Mouse (Mus musculus): ENCODE measurements around the gene Entpd2. TPM values are rescaled to one million over a fixed set of nuclear protein-coding genes. Genes with fewer than 3 reads are reported as not detected.

The Entpd2 gene
- 0.21 TPM in 1 of 2 replicates, not detected in the other for polyA plus RNA-seq (2014; fragmentation: Nextera tagmentation; extraction: Ambion mirVana)

- Histone ChIP-seq H3K9me3 (ENCODE audit: control insufficient read depth, low read length) (no peaks in the 10 kb centered on the region), H3K4me3 (ENCODE audit: low read depth, low read length) (peak within 1 kb of the TSS; percentile 34), H3K4me2 (replicated peaks; ENCODE audit: low read depth, low read length) (peak within 1 kb of the TSS; percentile 71), H3K27ac (ENCODE audit: low read depth, low read length) (no peak within 1 kb of the TSS), H3K27me3 (ENCODE audit: control insufficient read depth, insufficient read depth, low read length) (peaks cover 57% of the 10 kb centered on the region), H3K9ac (ENCODE audit: low read depth, low read length) (peak within 1 kb of the TSS; percentile 44; the same call in 1 of the 2 replicates), H3K4me1 (replicated peaks; ENCODE audit: control insufficient read depth, insufficient read depth, low read length) (peaks cover 5% of the 10 kb centered on the region; the same call in 1 of the 2 replicates), H3K36me3 (ENCODE audit: control insufficient read depth, insufficient read depth, low read length) (no peaks in the 10 kb centered on the region)
- no peak for ATAC-seq (ENCODE audit: low FRiP score)
- WGBS: 2% methylated on average over 54 of the region's 57 CpGs
- DNase-seq (ENCODE audit: low spot score): peak; percentile 48
Measured at GRCm38 (mm10) chr2:25395721-25396596, at the start of gene Entpd2. TSS of gene Entpd2 (plus strand) at chr2:25395874.

- H3K27me3 ChIP-seq (ENCODE audit: control insufficient read depth, insufficient read depth, low read length): no peaks in the 10 kb centered on the region
- H3K4me1 ChIP-seq (replicated peaks; ENCODE audit: control insufficient read depth, insufficient read depth, low read length): no peaks in the 10 kb centered on the region
- no peak overlapping the region for H3K4me3 ChIP-seq (ENCODE audit: low read depth, low read length)
- no peak overlapping the region for H3K9ac ChIP-seq (ENCODE audit: low read depth, low read length)
- H3K4me2 ChIP-seq (replicated peaks; ENCODE audit: low read depth, low read length): no peak overlapping the region
- 95% methylated on average over 7 of the region's 7 CpGs for WGBS
- ATAC-seq (ENCODE audit: low FRiP score): no peak
- DNase-seq (ENCODE audit: low spot score): no peak
- H3K27ac ChIP-seq (ENCODE audit: low read depth, low read length): no peak overlapping the region
- H3K36me3 ChIP-seq (ENCODE audit: control insufficient read depth, insufficient read depth, low read length): peaks cover 22% of the 10 kb centered on the region
- H3K9me3 ChIP-seq (ENCODE audit: control insufficient read depth, low read length): no peaks in the 10 kb centered on the region
Measured at GRCm38 (mm10) chr2:25348162-25348561, 47.5 kb upstream of the Entpd2 start.

GRCm38 (mm10) chr2:25349499-25349898, 46.2 kb upstream of the Entpd2 start:
- H3K36me3 ChIP-seq (ENCODE audit: control insufficient read depth, insufficient read depth, low read length): peaks cover 22% of the 10 kb centered on the region
- ATAC-seq (ENCODE audit: low FRiP score): no peak

GRCm38 (mm10) chr2:25350701-25351100, 45.0 kb upstream of the Entpd2 start:
- peaks cover 7% of the 10 kb centered on the region for H3K4me1 ChIP-seq (replicated peaks; ENCODE audit: control insufficient read depth, insufficient read depth, low read length)
- no peaks in the 10 kb centered on the region for H3K9me3 ChIP-seq (ENCODE audit: control insufficient read depth, low read length)
- no peak overlapping the region for H3K4me2 ChIP-seq (replicated peaks; ENCODE audit: low read depth, low read length)
- no peak overlapping the region for H3K4me3 ChIP-seq (ENCODE audit: low read depth, low read length)
- no peak for DNase-seq (ENCODE audit: low spot score)
- WGBS: 94% methylated on average over 3 of the region's 3 CpGs
- H3K9ac ChIP-seq (ENCODE audit: low read depth, low read length): no peak overlapping the region
- peaks cover 22% of the 10 kb centered on the region for H3K36me3 ChIP-seq (ENCODE audit: control insufficient read depth, insufficient read depth, low read length)
- ATAC-seq (ENCODE audit: low FRiP score): no peak
- H3K27me3 ChIP-seq (ENCODE audit: control insufficient read depth, insufficient read depth, low read length): no peaks in the 10 kb centered on the region
- H3K27ac ChIP-seq (ENCODE audit: low read depth, low read length): no peak overlapping the region

More at GRCm38 (mm10) chr2:25349499-25349898, 46.2 kb upstream of the Entpd2 start:
- Histone ChIP-seq H3K9me3 (ENCODE audit: control insufficient read depth, low read length) (no peaks in the 10 kb centered on the region), H3K27me3 (ENCODE audit: control insufficient read depth, insufficient read depth, low read length) (no peaks in the 10 kb centered on the region), H3K4me3 (ENCODE audit: low read depth, low read length) (no peak overlapping the region), H3K4me2 (replicated peaks; ENCODE audit: low read depth, low read length) (no peak overlapping the region), H3K9ac (ENCODE audit: low read depth, low read length) (no peak overlapping the region), H3K27ac (ENCODE audit: low read depth, low read length) (no peak overlapping the region), H3K4me1 (replicated peaks; ENCODE audit: control insufficient read depth, insufficient read depth, low read length) (no peaks in the 10 kb centered on the region)
- WGBS: 95% methylated on average over 4 of the region's 4 CpGs
- no peak for DNase-seq (ENCODE audit: low spot score)

GRCm38 (mm10) chr2:25354211-25354610, 41.5 kb upstream of the Entpd2 start:
- WGBS: 90% methylated on average over 6 of the region's 6 CpGs
- Histone ChIP-seq H3K9me3 (ENCODE audit: control insufficient read depth, low read length) (no peaks in the 10 kb centered on the region), H3K4me1 (replicated peaks; ENCODE audit: control insufficient read depth, insufficient read depth, low read length) (peaks cover 7% of the 10 kb centered on the region), H3K4me2 (replicated peaks; ENCODE audit: low read depth, low read length) (no peak overlapping the region), H3K27ac (ENCODE audit: low read depth, low read length) (no peak overlapping the region), H3K27me3 (ENCODE audit: control insufficient read depth, insufficient read depth, low read length) (no peaks in the 10 kb centered on the region), H3K9ac (ENCODE audit: low read depth, low read length) (no peak overlapping the region; the same call in 1 of the 2 replicates), H3K36me3 (ENCODE audit: control insufficient read depth, insufficient read depth, low read length) (peaks cover 14% of the 10 kb centered on the region), H3K4me3 (ENCODE audit: low read depth, low read length) (no peak overlapping the region)
- DNase-seq (ENCODE audit: low spot score): no peak
- no peak for ATAC-seq (ENCODE audit: low FRiP score)

- peak overlapping the region; percentile 50 for H3K4me3 ChIP-seq (ENCODE audit: low read depth, low read length)
- H3K4me1 ChIP-seq (replicated peaks; ENCODE audit: control insufficient read depth, insufficient read depth, low read length): peaks cover 7% of the 10 kb centered on the region
- DNase-seq (ENCODE audit: low spot score) (no peak), ATAC-seq (ENCODE audit: low FRiP score) (0 out of 2 replicates have a peak, but pooled peaks have one; percentile 1)
- no peak overlapping the region for H3K27ac ChIP-seq (ENCODE audit: low read depth, low read length)
- peaks cover 6% of the 10 kb centered on the region; the same call in 1 of the 2 replicates for H3K36me3 ChIP-seq (ENCODE audit: control insufficient read depth, insufficient read depth, low read length)
- H3K9me3 ChIP-seq (ENCODE audit: control insufficient read depth, low read length): no peaks in the 10 kb centered on the region
- H3K27me3 ChIP-seq (ENCODE audit: control insufficient read depth, insufficient read depth, low read length): no peaks in the 10 kb centered on the region
- peak overlapping the region; percentile 84 for H3K4me2 ChIP-seq (replicated peaks; ENCODE audit: low read depth, low read length)
- 37% methylated on average over 18 of the region's 18 CpGs for WGBS
- peak overlapping the region; percentile 60 for H3K9ac ChIP-seq (ENCODE audit: low read depth, low read length)
Measured at GRCm38 (mm10) chr2:25355419-25356066, 40.1 kb upstream of the Entpd2 start.

GRCm38 (mm10) chr2:25356208-25357079, 39.2 kb upstream of the Entpd2 start, which contains the start of gene Dpp7:
TSS of gene Dpp7 (minus strand) at chr2:25356359.
- Histone ChIP-seq H3K9me3 (ENCODE audit: control insufficient read depth, low read length) (no peaks in the 10 kb centered on the region), H3K4me1 (replicated peaks; ENCODE audit: control insufficient read depth, insufficient read depth, low read length) (peaks cover 7% of the 10 kb centered on the region), H3K9ac (ENCODE audit: low read depth, low read length) (peak within 1 kb of the TSS; percentile 70), H3K27ac (ENCODE audit: low read depth, low read length) (no peak within 1 kb of the TSS), H3K4me3 (ENCODE audit: low read depth, low read length) (peak within 1 kb of the TSS; percentile 50), H3K27me3 (ENCODE audit: control insufficient read depth, insufficient read depth, low read length) (no peaks in the 10 kb centered on the region), H3K36me3 (ENCODE audit: control insufficient read depth, insufficient read depth, low read length) (peaks cover 6% of the 10 kb centered on the region; the same call in 1 of the 2 replicates), H3K4me2 (replicated peaks; ENCODE audit: low read depth, low read length) (peak within 1 kb of the TSS; percentile 84)
- DNase-seq (ENCODE audit: low spot score): peak; percentile 92
- ATAC-seq (ENCODE audit: low FRiP score): peak; percentile 90
- WGBS: 8% methylated on average over 13 of the region's 13 CpGs

GRCm38 (mm10) chr2:25359848-25360247, 35.8 kb upstream of the Entpd2 start:
- no peak overlapping the region for H3K4me2 ChIP-seq (replicated peaks; ENCODE audit: low read depth, low read length)
- peaks cover 9% of the 10 kb centered on the region for H3K4me1 ChIP-seq (replicated peaks; ENCODE audit: control insufficient read depth, insufficient read depth, low read length)
- no peaks in the 10 kb centered on the region for H3K9me3 ChIP-seq (ENCODE audit: control insufficient read depth, low read length)
- no peak for DNase-seq (ENCODE audit: low spot score)
- H3K36me3 ChIP-seq (ENCODE audit: control insufficient read depth, insufficient read depth, low read length): no peaks in the 10 kb centered on the region
- no peak for ATAC-seq (ENCODE audit: low FRiP score)
- H3K9ac ChIP-seq (ENCODE audit: low read depth, low read length): no peak overlapping the region
- H3K27ac ChIP-seq (ENCODE audit: low read depth, low read length): no peak overlapping the region
- H3K27me3 ChIP-seq (ENCODE audit: control insufficient read depth, insufficient read depth, low read length): peaks cover 16% of the 10 kb centered on the region
- WGBS: 85% methylated on average over 4 of the region's 4 CpGs
- H3K4me3 ChIP-seq (ENCODE audit: low read depth, low read length): no peak overlapping the region

All from hindbrain, embryonic 11.5 days (tissue).